Mouse (Mus musculus) forebrain, embryonic 12.5 days (tissue): ENCODE measurements around the gene Aqp12. TPM values are rescaled to one million over a fixed set of nuclear protein-coding genes. Genes with fewer than 3 reads are reported as not detected.

ENCODE experiments used
- ATAC-seq: fragments of 200-750 bp; cut with Nextera tagmentation; 2 replicates; pipeline ENCODE4 v1.8.0; 2017; ENCODE audit warnings: moderate TSS enrichment; ENCODE audit not compliant: low FRiP score
- H3K27ac ChIP-seq: fragments of 300-500 bp; sonication (generic); 2 replicates; pipeline ENCODE4 v1.5.1; 2016; ENCODE audit warnings: mild to moderate bottlenecking
- H3K27me3 ChIP-seq: fragments of 300-500 bp; sonication (generic); 2 replicates; pipeline ENCODE4 v1.6.1; 2016; ENCODE audit warnings: mild to moderate bottlenecking
- H3K36me3 ChIP-seq: fragments of 300-500 bp; sonication (generic); replicated peaks from 2 replicates; pipeline ENCODE4 v1.6.1; 2016; ENCODE audit warnings: mild to moderate bottlenecking
- H3K4me1 ChIP-seq: fragments of 300-500 bp; sonication (generic); 2 replicates; pipeline ENCODE4 v1.6.1; 2016
- H3K4me2 ChIP-seq: fragments of 300-500 bp; sonication (generic); 2 replicates; pipeline ENCODE4 v1.6.1; 2016; ENCODE audit warnings: mild to moderate bottlenecking, moderate library complexity
- H3K4me3 ChIP-seq: fragments of 300-500 bp; sonication (generic); replicated peaks from 2 replicates; pipeline ENCODE4 v1.5.1; 2016; ENCODE audit warnings: mild to moderate bottlenecking
- H3K9ac ChIP-seq: fragments of 300-500 bp; sonication (generic); 2 replicates; pipeline ENCODE4 v1.6.1; 2016; ENCODE audit warnings: mild to moderate bottlenecking
- H3K9me3 ChIP-seq: fragments of 300-500 bp; sonication (generic); 2 replicates; pipeline ENCODE4 v1.6.1; 2016
- WGBS: fragments of 180-500 bp; shearing (Covaris S2); methylation state at CpG from one replicate; pipeline ENCODE4 v1.1.7; 2016; 5-methylcytosine and 5-hydroxymethylcytosine counted together
- polyA plus RNA-seq: library from polyadenylated mRNA; unstranded; fragments of >200 nt; fragmentation: Nextera tagmentation; extraction: Ambion mirVana; gene quantifications from 2 replicates; pipeline ENCODE4 v1.2.1, GENCODE M21; 2016

Gene Aqp12
- polyA plus RNA-seq, 1 experiment from 2014 or later = not detected

DNA sequence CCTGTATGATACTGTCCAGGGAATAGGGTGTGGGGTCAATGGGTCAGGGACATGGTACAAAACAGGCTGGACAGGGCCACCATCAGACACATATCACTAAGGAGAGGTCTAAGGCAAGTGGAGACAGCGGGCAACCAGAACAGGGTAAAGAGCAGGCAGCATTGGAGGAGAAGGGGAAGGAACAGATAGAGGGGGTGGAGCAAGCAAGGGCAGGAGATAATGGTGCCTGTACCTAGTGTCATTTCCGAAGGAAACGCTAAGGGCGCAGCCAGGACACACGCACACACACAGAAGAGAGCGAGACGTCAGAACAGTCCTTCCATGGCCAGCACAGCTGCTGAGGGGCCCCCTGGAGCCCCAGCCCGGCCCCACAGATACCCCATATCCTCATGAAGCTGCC, 20.5 kb downstream of the Aqp12 start:
- Histone ChIP-seq H3K9ac (no peak overlapping the region), H3K4me1 (no peaks in the 10 kb centered on the region), H3K4me2 (no peak overlapping the region), H3K27me3 (no peaks in the 10 kb centered on the region), H3K27ac (no peak overlapping the region), H3K36me3 (peaks cover 86% of the 10 kb centered on the region), H3K9me3 (no peaks in the 10 kb centered on the region), H3K4me3 (no peak overlapping the region)
- WGBS = 95% methylated on average over 8 of the region's 8 CpGs
- ATAC-seq = no peak

DNA sequence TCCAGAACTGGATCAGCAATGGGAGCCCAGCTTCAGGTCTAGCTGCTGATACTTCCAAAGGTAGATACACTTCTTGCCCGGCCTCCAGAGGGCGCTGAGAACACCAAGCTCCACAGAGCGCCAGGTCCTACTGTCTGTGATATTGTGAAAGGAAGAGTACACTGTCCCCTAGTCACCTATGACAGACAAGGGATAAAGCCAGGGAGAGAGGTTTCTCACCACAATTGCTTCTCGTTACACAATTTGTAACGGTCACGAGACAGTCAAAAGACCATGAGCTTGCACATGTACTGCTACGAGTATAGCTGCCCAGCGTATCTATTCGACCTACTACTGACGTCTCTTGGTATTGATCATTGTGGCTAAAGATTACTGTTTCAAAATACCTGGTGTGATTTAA, 23.3 kb downstream of the Aqp12 start:
- H3K4me1 ChIP-seq = no peaks in the 10 kb centered on the region
- no peak overlapping the region for H3K4me3 ChIP-seq
- 96% methylated on average over 10 of the region's 10 CpGs for WGBS
- no peak for ATAC-seq
- H3K27me3 ChIP-seq = no peaks in the 10 kb centered on the region
- H3K27ac ChIP-seq = no peak overlapping the region
- no peak overlapping the region for H3K4me2 ChIP-seq
- no peak overlapping the region for H3K9ac ChIP-seq
- H3K36me3 ChIP-seq = peaks cover 80% of the 10 kb centered on the region
- no peaks in the 10 kb centered on the region for H3K9me3 ChIP-seq

GRCm38 (mm10) chr1:93030060-93030459, 23.9 kb downstream of the Aqp12 start:
- Histone ChIP-seq H3K27ac (no peak overlapping the region), H3K9ac (no peak overlapping the region), H3K27me3 (no peaks in the 10 kb centered on the region), H3K36me3 (peaks cover 80% of the 10 kb centered on the region), H3K9me3 (no peaks in the 10 kb centered on the region), H3K4me2 (no peak overlapping the region), H3K4me1 (no peaks in the 10 kb centered on the region), H3K4me3 (no peak overlapping the region)
- no peak for ATAC-seq
- WGBS = 88% methylated on average over 2 of the region's 2 CpGs

DNA sequence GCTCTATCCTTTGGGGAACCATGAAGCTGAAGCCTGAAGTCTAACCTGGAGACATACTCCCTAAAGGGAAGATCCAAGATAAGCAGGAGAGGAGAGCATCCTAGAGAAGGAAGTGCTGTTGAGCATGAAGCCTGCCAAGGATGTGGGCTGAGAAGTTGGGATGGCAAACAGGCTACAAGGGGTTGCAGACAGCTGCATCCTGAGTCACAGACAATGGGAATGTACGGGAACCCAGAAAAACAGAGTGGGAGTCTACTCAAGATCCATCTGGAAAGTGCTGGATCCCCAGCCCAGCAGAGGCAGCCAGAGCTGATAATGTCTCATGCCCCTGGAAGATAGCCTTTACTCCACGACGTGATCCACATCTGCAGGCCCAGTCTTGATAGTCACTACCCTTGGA, 25.1 kb downstream of the Aqp12 start:
- no peak for ATAC-seq
- Histone ChIP-seq H3K27me3 (no peaks in the 10 kb centered on the region), H3K27ac (no peak overlapping the region), H3K4me2 (no peak overlapping the region), H3K9me3 (no peaks in the 10 kb centered on the region), H3K4me1 (no peaks in the 10 kb centered on the region), H3K4me3 (no peak overlapping the region), H3K36me3 (peaks cover 83% of the 10 kb centered on the region), H3K9ac (no peak overlapping the region)
- 93% methylated on average over 3 of the region's 3 CpGs for WGBS

DNA sequence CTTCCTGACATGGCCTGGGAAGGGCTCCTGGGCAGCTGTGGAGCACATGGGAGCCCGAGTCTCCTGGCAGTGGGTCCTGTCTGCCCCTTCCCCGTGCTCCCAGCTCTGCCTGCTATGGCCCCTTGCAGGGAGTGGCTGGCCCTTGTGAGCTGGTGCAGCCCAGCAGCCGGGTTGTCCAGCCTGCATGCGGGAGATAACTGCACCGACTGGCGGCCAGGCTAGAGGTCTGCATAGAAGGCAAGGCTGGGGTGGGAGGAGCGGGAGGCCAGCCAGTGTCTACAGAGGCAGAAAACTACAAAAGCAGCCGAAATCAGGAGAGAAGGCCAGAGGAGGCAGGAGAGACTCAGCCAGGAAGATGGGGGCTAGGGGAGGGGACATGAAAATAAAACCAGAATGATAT, 27.9 kb downstream of the Aqp12 start:
- H3K27ac ChIP-seq = no peak overlapping the region
- 66% methylated on average over 8 of the region's 8 CpGs for WGBS
- no peak overlapping the region for H3K4me3 ChIP-seq
- no peaks in the 10 kb centered on the region for H3K4me1 ChIP-seq
- no peak overlapping the region for H3K9ac ChIP-seq
- H3K4me2 ChIP-seq = no peak overlapping the region
- no peak for ATAC-seq
- H3K36me3 ChIP-seq = peaks cover 85% of the 10 kb centered on the region
- no peaks in the 10 kb centered on the region for H3K27me3 ChIP-seq
- no peaks in the 10 kb centered on the region for H3K9me3 ChIP-seq

DNA sequence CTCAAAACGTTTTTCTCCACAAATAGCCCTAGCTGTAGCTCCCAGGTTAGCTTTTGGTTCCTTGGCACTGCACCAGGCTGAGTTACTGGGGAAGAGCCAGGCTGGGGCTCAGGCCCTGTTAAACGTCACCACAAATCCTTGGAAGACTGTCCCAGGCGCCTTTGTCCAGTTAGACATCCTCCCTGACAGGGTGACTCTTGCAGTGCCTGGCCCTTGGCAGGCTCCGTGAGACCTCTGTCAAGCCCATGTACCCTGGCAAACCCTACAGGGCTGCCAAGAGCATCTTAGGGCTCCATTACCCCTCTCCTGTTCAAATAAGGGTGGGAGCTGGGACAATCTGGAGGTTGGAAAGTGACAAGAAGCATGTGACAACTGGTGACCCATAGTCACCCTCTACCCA, 29.8 kb downstream of the Aqp12 start:
- WGBS = 76% methylated on average over 4 of the region's 4 CpGs
- Histone ChIP-seq H3K27me3 (no peaks in the 10 kb centered on the region), H3K27ac (no peak overlapping the region), H3K4me1 (no peaks in the 10 kb centered on the region), H3K36me3 (peaks cover 90% of the 10 kb centered on the region), H3K4me2 (no peak overlapping the region), H3K4me3 (no peak overlapping the region), H3K9ac (no peak overlapping the region), H3K9me3 (no peaks in the 10 kb centered on the region)
- ATAC-seq = no peak

DNA sequence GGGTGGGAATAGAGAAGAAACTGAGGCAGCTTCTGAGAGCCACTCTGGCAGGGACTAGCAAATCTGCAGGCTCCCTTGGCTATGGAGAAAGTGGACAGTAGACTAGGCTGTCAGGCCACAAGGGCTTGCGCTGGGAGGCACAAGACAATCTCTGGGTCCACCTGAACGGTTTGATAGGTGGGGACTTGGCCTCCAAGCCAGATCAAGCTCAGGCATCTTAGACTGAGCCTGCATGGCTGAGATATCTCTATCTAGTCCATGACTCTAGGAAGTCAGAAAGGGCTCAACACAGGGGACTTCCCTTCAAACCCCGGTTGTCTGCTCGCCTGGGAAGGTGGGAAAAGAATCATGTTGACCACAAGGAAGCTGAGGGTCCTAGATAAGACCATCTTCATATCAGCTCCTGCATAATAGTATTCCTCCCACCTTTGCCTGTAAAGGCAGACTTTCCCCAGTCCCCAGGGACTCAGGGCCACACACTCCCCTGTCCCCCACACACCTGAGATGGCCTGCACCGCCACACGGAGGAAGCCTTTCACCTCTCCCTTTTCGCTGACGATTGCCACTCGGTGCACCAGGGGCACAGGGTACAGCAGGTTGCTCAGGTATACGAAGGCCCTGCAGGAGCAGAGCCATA, 40.1 kb downstream of the Aqp12 start:
- no peak overlapping the region for H3K4me3 ChIP-seq
- H3K4me1 ChIP-seq = no peaks in the 10 kb centered on the region
- WGBS = 89% methylated on average over 10 of the region's 10 CpGs
- H3K36me3 ChIP-seq = peaks cover 95% of the 10 kb centered on the region
- no peak overlapping the region for H3K4me2 ChIP-seq
- no peaks in the 10 kb centered on the region for H3K27me3 ChIP-seq
- no peak overlapping the region for H3K27ac ChIP-seq
- no peaks in the 10 kb centered on the region for H3K9me3 ChIP-seq
- no peak overlapping the region for H3K9ac ChIP-seq
- ATAC-seq = no peak

GRCm38 (mm10) chr1:93050071-93050470, 43.9 kb downstream of the Aqp12 start:
- Histone ChIP-seq H3K9me3 (no peaks in the 10 kb centered on the region), H3K27me3 (no peaks in the 10 kb centered on the region), H3K27ac (no peak overlapping the region), H3K4me1 (no peaks in the 10 kb centered on the region), H3K36me3 (peaks cover 97% of the 10 kb centered on the region), H3K9ac (no peak overlapping the region), H3K4me2 (no peak overlapping the region), H3K4me3 (no peak overlapping the region)
- ATAC-seq = no peak
- 93% methylated on average over 3 of the region's 3 CpGs for WGBS

- no peak overlapping the region for H3K27ac ChIP-seq
- WGBS = 77% methylated on average over 16 of the region's 23 CpGs
- H3K4me2 ChIP-seq = no peak overlapping the region
- no peak overlapping the region; the same call in 1 of the 2 replicates for H3K9ac ChIP-seq
- H3K9me3 ChIP-seq = no peaks in the 10 kb centered on the region
- H3K4me1 ChIP-seq = no peaks in the 10 kb centered on the region
- H3K4me3 ChIP-seq = no peak overlapping the region
- H3K27me3 ChIP-seq = no peaks in the 10 kb centered on the region
- H3K36me3 ChIP-seq = peaks cover 99% of the 10 kb centered on the region
- ATAC-seq = no peak
Measured at GRCm38 (mm10) chr1:93051124-93051833, 45.1 kb downstream of the Aqp12 start.

Other genes with a start within 250 kb of the Aqp12 start
- gene Gpc1, start 174.7 kb upstream of the Aqp12 start, polyA plus RNA-seq = 124 and 160 TPM in 2 replicates
- 0.81 and 1.1 TPM in 2 replicates for gene Ankmy1, start 103.4 kb upstream of the Aqp12 start, polyA plus RNA-seq
- gene Dusp28, start 99.4 kb upstream of the Aqp12 start, polyA plus RNA-seq = 14.1 and 15.1 TPM in 2 replicates
- gene Rnpepl1, start 95.6 kb upstream of the Aqp12 start, polyA plus RNA-seq = 26.2 and 34.6 TPM in 2 replicates
- 52.0 and 52.9 TPM in 2 replicates for gene Capn10, start 72.0 kb upstream of the Aqp12 start, polyA plus RNA-seq
- gene Gpr35, start 55.5 kb upstream of the Aqp12 start, polyA plus RNA-seq = 0.51 and 0.63 TPM in 2 replicates
- 129 and 140 TPM in 2 replicates for gene Kif1a, start 95.6 kb downstream of the Aqp12 start, polyA plus RNA-seq
- not detected in 2 replicates for gene Agxt, start 128.9 kb downstream of the Aqp12 start, polyA plus RNA-seq
- gene 2310007B03Rik, start 154.6 kb downstream of the Aqp12 start, polyA plus RNA-seq = 0.13 and 0.27 TPM in 2 replicates
- gene Crocc2, start 162.4 kb downstream of the Aqp12 start, polyA plus RNA-seq = 0.10 and 0.14 TPM in 2 replicates
- gene Sned1, start 229.5 kb downstream of the Aqp12 start, polyA plus RNA-seq = 4.3 and 5.3 TPM in 2 replicates